Comparison of ENCODE assay signal across 32 mouse cellular contexts in the genomic region with DNA sequence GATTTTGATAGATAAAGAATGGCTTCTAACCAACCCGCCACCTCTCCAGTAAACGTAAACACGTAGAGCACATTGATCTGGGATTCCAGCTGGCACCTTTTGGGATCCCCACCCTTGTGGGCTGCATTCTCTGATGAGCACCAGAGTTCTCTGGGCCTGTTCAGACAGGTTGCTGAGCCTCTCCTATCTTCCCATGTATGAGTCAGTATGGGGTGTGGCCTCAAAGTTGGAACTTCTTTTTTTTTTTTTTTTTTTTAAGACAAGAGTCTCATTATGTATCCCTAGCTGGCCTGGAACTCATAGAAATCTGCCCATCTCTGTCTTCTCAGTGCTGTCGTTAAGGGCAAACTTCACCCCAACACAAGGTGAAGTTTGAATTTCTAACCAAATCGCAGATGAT. TPM values are rescaled to one million over a fixed set of nuclear protein-coding genes. Genes with fewer than 3 reads are reported as not detected.
DNase-seq lines count a peak whose midpoint lies in the region; ATAC-seq and TF ChIP-seq lines count a peak whose summit lies in the region.
"Had no signal": no experiment of that assay in that cellular context is flagged by ENCODE, and none has a peak within 500 bp of the region (broad histone marks: within the 10 kb centered on the region; RNA-seq: fewer than 3 reads in every experiment).

No protein-coding gene starts in this region.

- no peak for TF ChIP-seq CTCF in stomach, postnatal 0 days (IDR thresholded peaks at IDR 0.05; ENCODE audit: low read depth)

- H3K4me2 ChIP-seq in embryonic facial prominence, embryonic 14.5 days (ENCODE audit: low read depth, low read length): no peak overlapping the region
- no peak overlapping the region for H3K4me2 ChIP-seq in stomach, postnatal 0 days (replicated peaks; ENCODE audit: low read depth)
- H3K4me2 ChIP-seq: embryonic facial prominence, embryonic 13.5 days; forebrain, embryonic 13.5 days; limb, embryonic 15.5 days; midbrain, embryonic 13.5 days had no signal

- no peak overlapping the region for H3K4me3 ChIP-seq in embryonic facial prominence, embryonic 14.5 days (ENCODE audit: low read depth, low read length)
- H3K4me3 ChIP-seq in embryonic facial prominence, embryonic 10.5 days: no peak overlapping the region
- H3K4me3 ChIP-seq in stomach, postnatal 0 days (ENCODE audit: low read depth, low read length): no peak overlapping the region
- H3K4me3 ChIP-seq: embryonic facial prominence, embryonic 13.5 days; forebrain, embryonic 13.5 days; hindbrain, embryonic 10.5 days; limb, embryonic 15.5 days; liver, embryonic 13.5 days; megakaryocyte, embryonic 14.5 days; midbrain, embryonic 13.5 days had no signal

- H3K9ac ChIP-seq in embryonic facial prominence, embryonic 14.5 days (ENCODE audit: low read depth, low read length): no peak overlapping the region
- H3K9ac ChIP-seq in stomach, postnatal 0 days (ENCODE audit: low read length): no peak overlapping the region
- H3K9ac ChIP-seq: embryonic facial prominence, embryonic 13.5 days; forebrain, embryonic 13.5 days; limb, embryonic 15.5 days; liver, embryonic 13.5 days; midbrain, embryonic 13.5 days had no signal

- H3K36me3 ChIP-seq in embryonic facial prominence, embryonic 14.5 days (ENCODE audit: control insufficient read depth, insufficient read depth, low read length): no peaks in the 10 kb centered on the region
- no peaks in the 10 kb centered on the region for H3K36me3 ChIP-seq in embryonic facial prominence, embryonic 10.5 days (replicated peaks)
- no peaks in the 10 kb centered on the region for H3K36me3 ChIP-seq in stomach, postnatal 0 days (ENCODE audit: control insufficient read depth, insufficient read depth, low read length)
- H3K36me3 ChIP-seq: embryonic facial prominence, embryonic 13.5 days; hindbrain, embryonic 10.5 days; limb, embryonic 15.5 days; liver, embryonic 13.5 days; midbrain, embryonic 13.5 days had no signal

- H3K9me3 ChIP-seq in embryonic facial prominence, embryonic 14.5 days (ENCODE audit: control insufficient read depth, low read length): no peaks in the 10 kb centered on the region
- H3K9me3 ChIP-seq in embryonic facial prominence, embryonic 10.5 days: no peaks in the 10 kb centered on the region
- no peaks in the 10 kb centered on the region for H3K9me3 ChIP-seq in stomach, postnatal 0 days (ENCODE audit: control insufficient read depth, low read length)
- H3K9me3 ChIP-seq: embryonic facial prominence, embryonic 13.5 days; forebrain, embryonic 13.5 days; hindbrain, embryonic 10.5 days; limb, embryonic 15.5 days; liver, embryonic 13.5 days; megakaryocyte, embryonic 14.5 days; midbrain, embryonic 13.5 days had no signal

- H3K4me1 ChIP-seq in embryonic facial prominence, embryonic 14.5 days (ENCODE audit: control insufficient read depth, insufficient read depth, low read length): no peaks in the 10 kb centered on the region
- H3K4me1 ChIP-seq in embryonic facial prominence, embryonic 10.5 days: peaks cover 17% of the 10 kb centered on the region
- H3K4me1 ChIP-seq in stomach, postnatal 0 days (replicated peaks; ENCODE audit: control insufficient read depth, insufficient read depth): no peaks in the 10 kb centered on the region

- no peaks in the 10 kb centered on the region for H3K27me3 ChIP-seq in embryonic facial prominence, embryonic 14.5 days (replicated peaks; ENCODE audit: control insufficient read depth, insufficient read depth, low read length)
- no peaks in the 10 kb centered on the region for H3K27me3 ChIP-seq in embryonic facial prominence, embryonic 10.5 days (replicated peaks; ENCODE audit: low read depth, poor library complexity, severe bottlenecking)
- H3K27me3 ChIP-seq in stomach, postnatal 0 days (ENCODE audit: control insufficient read depth, insufficient read depth, low read length): no peaks in the 10 kb centered on the region
- H3K27me3 ChIP-seq: embryonic facial prominence, embryonic 13.5 days; forebrain, embryonic 13.5 days; limb, embryonic 15.5 days; liver, embryonic 13.5 days; megakaryocyte, embryonic 14.5 days; midbrain, embryonic 13.5 days had no signal

- DNase-seq in embryonic facial prominence, embryonic 14.5 days (ENCODE audit: low spot score): peak; percentile 79
- no peak for DNase-seq in embryonic facial prominence, embryonic 10.5 days (ENCODE audit: low spot score)
- DNase-seq in ES-CJ7 (ENCODE audit: low read depth, low spot score): peak; percentile 20
- DNase-seq in R1 (ENCODE audit: low read depth, low spot score): peak; percentile 28
- DNase-seq in stomach, postnatal 0 days (ENCODE audit: low spot score): no peak
- no peak for DNase-seq in heart, adult 8-10 months (ENCODE audit: low spot score)
- no peak for DNase-seq in kidney, adult 8-10 months
- DNase-seq: adrenal gland, adult 2 months; adrenal gland, postnatal 36 days; cerebellum, adult 8-10 months; embryo, embryonic 11 days; gastrocnemius, postnatal 10 days; heart, postnatal 14 days; kidney, adult 18-20 months; kidney, postnatal 4 days; liver, embryonic 13.5 days; lung, adult 18-20 months; lung, postnatal 4 days; retina, postnatal 1 day; spleen, adult 18-20 months; thymus, adult 2 months; thymus, postnatal 36 days had no signal

- TF ChIP-seq EP300 in stomach, postnatal 0 days (optimal IDR thresholded peaks at IDR 0.05): no peak

- H3K27ac ChIP-seq in embryonic facial prominence, embryonic 14.5 days (replicated peaks; ENCODE audit: low read depth, low read length): no peak overlapping the region
- H3K27ac ChIP-seq in embryonic facial prominence, embryonic 10.5 days (replicated peaks): no peak overlapping the region
- H3K27ac ChIP-seq in stomach, postnatal 0 days (replicated peaks): 0 out of 2 replicates have a peak overlapping the region, but pooled peaks have one; percentile 40
- H3K27ac ChIP-seq: embryonic facial prominence, embryonic 13.5 days; forebrain, embryonic 13.5 days; limb, embryonic 15.5 days; liver, embryonic 13.5 days; midbrain, embryonic 13.5 days had no signal

- 0 out of 2 replicates have a peak, but pooled peaks have one; percentile 30 for ATAC-seq in embryonic facial prominence, embryonic 14.5 days (ENCODE audit: low read depth)
- peak; percentile 47; the same call in 1 of the 2 replicates for ATAC-seq in stomach, postnatal 0 days (ENCODE audit: low FRiP score, low TSS enrichment)
- ATAC-seq: activated CD4-positive, CD25-positive, alpha-beta regulatory T cell, adult 4 months; hindbrain, embryonic 16.5 days; lung, postnatal 0 days had no signal

- WGBS in embryonic facial prominence, embryonic 14.5 days: 85% methylated on average over 5 of the region's 5 CpGs
- 94% methylated on average over 5 of the region's 5 CpGs for WGBS in embryonic facial prominence, embryonic 10.5 days
- 74% methylated on average over 5 of the region's 5 CpGs for WGBS in stomach, postnatal 0 days

RNA-seq across cellular contexts. Expression of gene Cryzl2, which starts 1.5 kb away (rescaled TPM):
- 13.4 and 13.6 TPM in 2 replicates for polyA plus RNA-seq in embryonic facial prominence, embryonic 14.5 days (2014; fragmentation: Nextera tagmentation; extraction: Ambion mirVana)
- 5.4 and 8.1 TPM in 2 replicates for polyA plus RNA-seq in embryonic facial prominence, embryonic 10.5 days (2016; fragmentation: Nextera tagmentation; extraction: Ambion mirVana)
- 14.8 and 16.4 TPM in 2 replicates for polyA plus RNA-seq in stomach, postnatal 0 days (2015; fragmentation: Nextera tagmentation; extraction: Ambion mirVana)
- 10 to 100 TPM in 3 of 4 experiments, 1 to 10 TPM in 1; 9.6 to 11.9 (median 10.7) TPM for total RNA-seq in heart, adult 8-10 months (2022)

RNA-seq across cellular contexts. Expression of gene Sec16b, which starts 46.6 kb away (rescaled TPM):
- polyA plus RNA-seq in embryonic facial prominence, embryonic 14.5 days (2014; fragmentation: Nextera tagmentation; extraction: Ambion mirVana): 8.0 and 9.8 TPM in 2 replicates
- polyA plus RNA-seq in embryonic facial prominence, embryonic 10.5 days (2016; fragmentation: Nextera tagmentation; extraction: Ambion mirVana): 0.67 and 0.82 TPM in 2 replicates
- 5.5 and 6.2 TPM in 2 replicates for polyA plus RNA-seq in stomach, postnatal 0 days (2015; fragmentation: Nextera tagmentation; extraction: Ambion mirVana)
- 1 to 10 TPM in 1 of 4 experiments, under 1 TPM in 3; 0.82 to 1.9 (median 0.86) TPM for total RNA-seq in heart, adult 8-10 months (2022)
- total RNA-seq: monocyte, adult 5-6 weeks had no signal

RNA-seq across cellular contexts. Expression of gene Rasal2, which starts 47.5 kb away (rescaled TPM):
- 12.9 and 14.8 TPM in 2 replicates for polyA plus RNA-seq in embryonic facial prominence, embryonic 14.5 days (2014; fragmentation: Nextera tagmentation; extraction: Ambion mirVana)
- polyA plus RNA-seq in embryonic facial prominence, embryonic 10.5 days (2016; fragmentation: Nextera tagmentation; extraction: Ambion mirVana): 8.0 and 9.0 TPM in 2 replicates
- polyA plus RNA-seq in stomach, postnatal 0 days (2015; fragmentation: Nextera tagmentation; extraction: Ambion mirVana): 8.6 and 9.0 TPM in 2 replicates
- total RNA-seq in heart, adult 8-10 months (2022): 10 to 100 TPM; 20.2 to 26.5 (median 21.6) TPM

Comparison
In these comparisons a context has a peak if more than half of its experiments do, and no peak if none do; other contexts are left out.
1. DNase-seq: peak in embryonic facial prominence, embryonic 14.5 days (single experiment), ES-CJ7 (single experiment) and R1 (single experiment); none in embryonic facial prominence, embryonic 10.5 days (single experiment), stomach, postnatal 0 days (single experiment), heart, adult 8-10 months (single experiment) and kidney, adult 8-10 months (0 of 2).